Mouse (Mus musculus): ENCODE data around the gene Myo1g.

The Myo1g gene

GRCm38 (mm10) chr11:6488041-6488684 lies 32.6 kb downstream of the Myo1g start:
- no peak for DNase-seq (ENCODE audit: low spot score in 2 of 2)

GRCm38 (mm10) chr11:6487496-6487895 lies 33.3 kb downstream of the Myo1g start:
- DNase-seq (ENCODE audit: low spot score in 2 of 2): no peak

GRCm38 (mm10) chr11:6486916-6487315 lies 33.8 kb downstream of the Myo1g start:
- DNase-seq (ENCODE audit: low spot score in 2 of 2): no peak

- DNase-seq (ENCODE audit: low spot score in 2 of 2): peak in 1 of 2 experiments; percentile 17
Observed at GRCm38 (mm10) chr11:6484244-6484959, 36.4 kb downstream of the Myo1g start.

- DNase-seq (ENCODE audit: low spot score in 2 of 2): no peak
Observed at GRCm38 (mm10) chr11:6483103-6483502, 37.7 kb downstream of the Myo1g start.

GRCm38 (mm10) chr11:6481669-6482185 lies 39.0 kb downstream of the Myo1g start:
- DNase-seq (ENCODE audit: low spot score in 2 of 2): no peak

GRCm38 (mm10) chr11:6480681-6481405 lies 39.9 kb downstream of the Myo1g start:
- no peak for DNase-seq (ENCODE audit: low spot score in 2 of 2)

GRCm38 (mm10) chr11:6480191-6480590 lies 40.6 kb downstream of the Myo1g start:
- DNase-seq (ENCODE audit: low spot score in 2 of 2): no peak

GRCm38 (mm10) chr11:6479231-6479630 lies 41.5 kb downstream of the Myo1g start:
- no peak for DNase-seq (ENCODE audit: low spot score in 2 of 2)

GRCm38 (mm10) chr11:6477350-6477749 lies 43.4 kb downstream of the Myo1g start:
- no peak for DNase-seq (ENCODE audit: low spot score in 2 of 2)

GRCm38 (mm10) chr11:6476876-6477275 lies 43.9 kb downstream of the Myo1g start:
- DNase-seq (ENCODE audit: low spot score in 2 of 2): no peak

GRCm38 (mm10) chr11:6475867-6476484 lies 44.8 kb downstream of the Myo1g start, which contains the start of gene Purb:
TSS of gene Purb (minus strand) at chr11:6475917.
- DNase-seq (ENCODE audit: low spot score in 2 of 2): peak; percentile 91

- DNase-seq (ENCODE audit: low spot score in 2 of 2): peak; percentile 49 to 55
Observed at GRCm38 (mm10) chr11:6474874-6475731, 45.7 kb downstream of the Myo1g start.

- DNase-seq (ENCODE audit: low spot score in 2 of 2): no peak
Observed at GRCm38 (mm10) chr11:6474381-6474780, 46.4 kb downstream of the Myo1g start.

GRCm38 (mm10) chr11:6472076-6472475 lies 48.7 kb downstream of the Myo1g start:
- no peak for DNase-seq (ENCODE audit: low spot score in 2 of 2)

- DNase-seq (ENCODE audit: low spot score in 2 of 2): no peak
Observed at GRCm38 (mm10) chr11:6471493-6471892, 49.3 kb downstream of the Myo1g start.

- DNase-seq (ENCODE audit: low spot score in 2 of 2): no peak
Observed at GRCm38 (mm10) chr11:6471054-6471453, 49.7 kb downstream of the Myo1g start.

- no peak for DNase-seq (ENCODE audit: low spot score in 2 of 2)
Observed at GRCm38 (mm10) chr11:6468541-6468940, 52.2 kb downstream of the Myo1g start.

- peak; percentile 63 to 73 for DNase-seq (ENCODE audit: low spot score in 2 of 2)
Observed at GRCm38 (mm10) chr11:6465122-6465521, 55.6 kb downstream of the Myo1g start.

GRCm38 (mm10) chr11:6463159-6463837 lies 57.5 kb downstream of the Myo1g start:
- no peak for DNase-seq (ENCODE audit: low spot score in 2 of 2)
